Mouse (Mus musculus) megakaryocyte, embryonic 14.5 days (primary cell): ENCODE measurements around the gene Gpr183. TPM values are rescaled to one million over a fixed set of nuclear protein-coding genes. Genes with fewer than 3 reads are reported as not detected.
A peak's percentile ranks its signal among the peaks of the same experiment; 100 is the strongest.

Experiments
- H3K27me3 ChIP-seq: replicated peaks from 2 replicates; pipeline ENCODE3; 2012; ENCODE audit warnings: inconsistent platforms
- H3K36me3 ChIP-seq: replicated peaks from 2 replicates; pipeline ENCODE3; 2012; ENCODE audit warnings: low read length, inconsistent platforms, mixed read lengths
- H3K4me1 ChIP-seq: 2 replicates; pipeline ENCODE4 v1.6.1; 2012; ENCODE audit warnings: inconsistent platforms
- H3K4me3 ChIP-seq: replicated peaks from 2 replicates; pipeline ENCODE3; 2012; ENCODE audit warnings: moderate library complexity, mild to moderate bottlenecking, inconsistent platforms
- H3K9me3 ChIP-seq: 2 replicates; pipeline ENCODE4 v1.6.1; 2012; ENCODE audit warnings: inconsistent platforms
- FLI1 ChIP-seq: IDR thresholded peaks from 2 replicates; pipeline ENCODE4 v1.6.1; 2012; ENCODE audit warnings: low read length, inconsistent platforms, mixed read lengths
- GATA1 ChIP-seq: IDR thresholded peaks from 3 replicates; pipeline ENCODE4 v1.6.1; 2012; ENCODE audit warnings: mixed read lengths, low read length, inconsistent platforms, borderline replicate concordance
- polyA plus RNA-seq: library from polyadenylated mRNA; stranded (reverse); fragments of >175 nt; gene quantifications from 2 replicates; pipeline ENCODE4 v1.2.3, GENCODE M21; 2012; ENCODE audit warnings: low replicate concordance; ENCODE audit not compliant: insufficient read depth

Gene Gpr183
- polyA plus RNA-seq, 1 experiment, result 0.89 TPM

GRCm38 (mm10) chr14:121958751-121959537 lies 6.1 kb downstream of the Gpr183 start:
- Histone ChIP-seq H3K36me3 (peaks cover 12% of the 10 kb centered on the region), H3K9me3 (no peaks in the 10 kb centered on the region), H3K4me1 (peaks cover 83% of the 10 kb centered on the region)

GRCm38 (mm10) chr14:121958041-121958750 lies 6.8 kb downstream of the Gpr183 start:
- no peaks in the 10 kb centered on the region for H3K9me3 ChIP-seq
- no peak overlapping the region for H3K4me3 ChIP-seq
- peaks cover 16% of the 10 kb centered on the region for H3K36me3 ChIP-seq
- peaks cover 77% of the 10 kb centered on the region for H3K4me1 ChIP-seq
- H3K27me3 ChIP-seq, result no peaks in the 10 kb centered on the region
- TF ChIP-seq GATA1 (no peak), FLI1 (no peak)

More at GRCm38 (mm10) chr14:121958751-121959537, 6.1 kb downstream of the Gpr183 start:
- no peak for TF ChIP-seq FLI1
- no peak for TF ChIP-seq GATA1
- Histone ChIP-seq H3K27me3 (no peaks in the 10 kb centered on the region), H3K4me3 (no peak overlapping the region)

GRCm38 (mm10) chr14:121957176-121957871 lies 7.7 kb downstream of the Gpr183 start:
- TF ChIP-seq FLI1 (no peak), GATA1 (no peak)
- Histone ChIP-seq H3K4me3 (no peak overlapping the region), H3K4me1 (peaks cover 73% of the 10 kb centered on the region), H3K36me3 (peaks cover 24% of the 10 kb centered on the region), H3K9me3 (no peaks in the 10 kb centered on the region), H3K27me3 (no peaks in the 10 kb centered on the region)

- Histone ChIP-seq H3K9me3 (no peaks in the 10 kb centered on the region), H3K27me3 (no peaks in the 10 kb centered on the region), H3K36me3 (peaks cover 30% of the 10 kb centered on the region), H3K4me1 (peaks cover 72% of the 10 kb centered on the region), H3K4me3 (no peak overlapping the region)
- TF ChIP-seq GATA1 (no peak), FLI1 (no peak)
Measured at GRCm38 (mm10) chr14:121956291-121956690, 8.7 kb downstream of the Gpr183 start.

- Histone ChIP-seq H3K36me3 (peaks cover 30% of the 10 kb centered on the region), H3K9me3 (no peaks in the 10 kb centered on the region), H3K4me1 (peaks cover 74% of the 10 kb centered on the region), H3K27me3 (no peaks in the 10 kb centered on the region), H3K4me3 (no peak overlapping the region)
- TF ChIP-seq FLI1, result no peak
- TF ChIP-seq GATA1, result no peak
Measured at GRCm38 (mm10) chr14:121955176-121955795, 9.7 kb downstream of the Gpr183 start.

DNA sequence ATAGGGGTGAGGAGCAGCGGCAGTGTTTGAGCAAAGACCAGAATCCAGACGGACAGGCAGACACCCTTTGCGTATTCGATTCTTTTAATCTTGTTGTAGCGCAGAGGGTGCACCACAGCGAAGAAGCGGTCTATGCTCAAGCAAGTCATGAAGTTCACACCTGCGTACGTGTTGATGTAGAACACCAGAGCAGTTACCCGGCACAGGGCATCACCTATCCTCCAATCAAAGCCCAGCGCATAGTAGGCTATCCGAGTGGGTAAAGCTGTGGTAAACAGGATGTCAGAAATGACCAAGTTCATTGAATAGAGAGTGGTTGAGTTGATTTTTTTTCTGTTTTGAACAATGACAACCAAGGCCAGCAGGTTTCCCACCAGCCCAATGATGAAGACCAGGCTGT lies 10.4 kb downstream of the Gpr183 start:
- no peaks in the 10 kb centered on the region for H3K9me3 ChIP-seq
- peaks cover 30% of the 10 kb centered on the region for H3K36me3 ChIP-seq
- no peak overlapping the region for H3K4me3 ChIP-seq
- H3K4me1 ChIP-seq, result peaks cover 77% of the 10 kb centered on the region
- no peaks in the 10 kb centered on the region for H3K27me3 ChIP-seq
- TF ChIP-seq GATA1 (no peak), FLI1 (no peak)

GRCm38 (mm10) chr14:121954129-121954528 lies 10.9 kb downstream of the Gpr183 start:
- TF ChIP-seq FLI1, result no peak
- no peak for TF ChIP-seq GATA1
- Histone ChIP-seq H3K4me3 (no peak overlapping the region), H3K36me3 (peaks cover 30% of the 10 kb centered on the region), H3K27me3 (no peaks in the 10 kb centered on the region), H3K4me1 (peaks cover 77% of the 10 kb centered on the region), H3K9me3 (no peaks in the 10 kb centered on the region)

DNA sequence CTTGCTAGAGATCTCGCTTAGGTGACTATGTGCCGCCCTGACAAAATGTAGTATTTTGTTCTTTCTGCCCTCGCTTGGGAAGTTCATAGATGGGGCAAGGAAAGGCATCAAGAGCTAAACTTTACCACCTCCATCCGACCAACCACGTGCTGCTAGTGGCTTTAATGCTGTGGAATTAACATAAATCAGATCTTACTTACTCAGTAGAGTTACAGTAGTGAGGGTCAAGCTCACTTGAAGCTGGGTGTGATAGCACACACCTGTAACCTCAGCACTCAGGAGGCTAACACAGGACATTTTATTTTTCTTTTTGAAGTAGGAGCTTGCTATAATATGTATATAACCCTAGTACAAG lies 13.0 kb downstream of the Gpr183 start:
- Histone ChIP-seq H3K9me3 (no peaks in the 10 kb centered on the region), H3K4me1 (peaks cover 79% of the 10 kb centered on the region), H3K36me3 (peaks cover 30% of the 10 kb centered on the region), H3K4me3 (no peak overlapping the region), H3K27me3 (no peaks in the 10 kb centered on the region)
- no peak for TF ChIP-seq GATA1
- no peak for TF ChIP-seq FLI1

DNA sequence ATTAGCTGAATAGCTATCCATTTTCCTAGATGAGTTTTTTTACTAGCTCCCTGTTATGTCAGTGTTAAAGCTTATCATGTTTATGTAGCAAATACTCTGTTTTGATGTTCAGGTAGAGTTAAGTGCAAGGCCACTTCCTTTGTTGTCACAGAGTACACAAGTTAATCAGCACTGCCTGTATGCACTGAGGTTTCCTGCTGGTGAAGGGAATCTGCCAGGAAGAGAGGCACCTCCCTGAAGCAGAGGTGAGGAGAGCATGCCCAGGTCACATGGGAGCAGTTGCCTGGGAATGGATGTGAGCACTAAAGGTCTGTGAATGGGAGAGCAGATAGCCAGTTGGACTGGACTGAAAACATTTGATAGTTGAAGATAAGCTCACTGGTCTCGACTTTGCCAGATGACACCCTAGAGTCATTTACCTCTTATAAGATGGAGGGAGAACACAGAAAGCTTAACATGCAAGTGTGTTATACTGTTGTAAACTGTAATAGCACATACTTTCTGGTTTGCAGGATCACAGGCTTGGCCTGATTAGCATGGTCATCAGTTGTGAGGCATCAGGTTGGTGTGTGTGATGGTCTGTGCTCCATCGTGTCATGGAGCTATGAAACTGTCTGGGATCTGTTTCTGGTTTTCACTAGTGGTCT lies 13.5 kb downstream of the Gpr183 start:
- Histone ChIP-seq H3K4me1 (peaks cover 79% of the 10 kb centered on the region), H3K9me3 (no peaks in the 10 kb centered on the region), H3K36me3 (peaks cover 30% of the 10 kb centered on the region), H3K4me3 (peak overlapping the region; percentile 21), H3K27me3 (no peaks in the 10 kb centered on the region)
- TF ChIP-seq FLI1, result no peak
